Mouse (Mus musculus) kidney, adult 8-10 months (tissue): ENCODE measurements around the gene Neil1.
A peak's percentile ranks its signal among the peaks of the same experiment; 100 is the strongest.

Experiments
- DNase-seq, 2 experiments: peaks; one replicate each; pipeline ENCODE4 v3.0.0; 2022

Gene Neil1

DNA sequence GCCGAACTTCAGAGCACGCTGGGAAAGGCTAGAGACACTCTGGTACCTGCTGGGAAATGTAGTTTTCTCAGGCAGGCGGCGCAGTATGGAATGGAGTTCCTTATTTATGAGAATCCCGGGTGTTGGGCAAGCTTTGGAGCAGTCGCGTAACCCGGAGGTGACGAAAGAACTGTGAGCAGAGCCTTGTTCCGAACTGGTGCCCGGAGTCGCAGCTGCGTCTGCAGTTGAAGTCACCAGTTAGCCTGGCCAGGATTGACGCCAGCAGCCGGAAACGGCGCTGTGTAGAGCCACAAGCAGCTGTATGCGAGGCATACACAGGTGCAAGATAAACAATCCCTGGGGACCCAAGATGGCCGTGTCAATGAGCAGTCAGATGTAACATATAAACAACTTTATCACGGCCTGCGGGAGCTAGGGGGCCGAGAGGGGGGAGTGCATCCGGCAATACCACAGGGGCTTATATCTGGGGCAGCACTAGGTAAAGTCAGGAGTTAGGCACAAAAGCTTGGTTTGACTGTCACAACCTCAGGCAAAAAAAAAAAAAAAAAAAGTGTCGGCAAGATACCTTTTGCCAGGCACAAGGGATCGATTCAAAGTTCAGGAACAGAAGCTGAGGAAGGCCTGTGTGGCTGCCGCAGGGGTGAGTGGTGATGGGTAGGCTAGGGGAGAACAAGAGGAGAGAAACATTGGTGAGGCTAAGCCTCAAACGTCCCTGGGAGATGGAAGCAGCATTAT, at the start of gene Neil1:
TSS of gene Neil1 (minus strand) at position 162 of the 735 bp plus-strand sequence.
- peak; percentile 88 to 90 for DNase-seq

DNA sequence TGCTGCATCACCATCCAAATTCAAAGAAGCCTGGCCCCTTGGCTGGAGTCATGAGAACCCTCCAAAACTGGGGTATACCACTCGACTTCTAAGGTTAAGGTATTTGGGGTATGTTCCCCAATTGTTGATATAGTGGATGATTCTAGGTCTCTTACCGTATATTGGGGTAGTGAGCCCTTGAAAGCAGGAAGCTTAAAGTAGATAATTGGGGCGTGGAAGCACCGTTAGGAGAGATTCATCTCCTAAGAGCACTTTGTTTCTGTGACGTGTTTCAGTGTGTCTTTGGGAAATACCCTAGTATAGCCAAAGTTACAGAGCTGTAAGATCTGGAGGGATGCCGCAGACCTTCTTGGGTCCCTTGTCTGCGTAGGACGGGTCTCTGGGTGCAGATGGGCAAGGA, 49.3 kb upstream of the Neil1 start:
- no peak for DNase-seq

DNA sequence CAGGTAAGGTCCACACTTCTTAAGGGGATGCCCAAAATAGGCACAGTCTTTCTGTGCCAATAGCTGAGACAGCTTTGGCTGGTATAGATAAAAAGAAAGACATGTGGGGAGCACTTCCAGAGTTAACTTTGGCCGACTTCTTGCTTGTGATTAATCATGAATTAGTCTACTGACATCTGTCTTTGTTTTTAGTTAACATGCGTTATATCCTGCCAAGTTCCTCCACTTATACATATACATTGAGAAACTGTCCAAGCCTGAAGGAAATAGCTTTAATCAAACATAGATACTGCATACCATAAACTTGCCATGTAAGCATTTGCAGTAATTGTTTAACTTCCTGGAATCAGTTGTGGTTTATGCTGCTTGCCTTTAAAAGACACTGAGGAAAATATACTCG, 48.6 kb upstream of the Neil1 start:
- no peak for DNase-seq

DNA sequence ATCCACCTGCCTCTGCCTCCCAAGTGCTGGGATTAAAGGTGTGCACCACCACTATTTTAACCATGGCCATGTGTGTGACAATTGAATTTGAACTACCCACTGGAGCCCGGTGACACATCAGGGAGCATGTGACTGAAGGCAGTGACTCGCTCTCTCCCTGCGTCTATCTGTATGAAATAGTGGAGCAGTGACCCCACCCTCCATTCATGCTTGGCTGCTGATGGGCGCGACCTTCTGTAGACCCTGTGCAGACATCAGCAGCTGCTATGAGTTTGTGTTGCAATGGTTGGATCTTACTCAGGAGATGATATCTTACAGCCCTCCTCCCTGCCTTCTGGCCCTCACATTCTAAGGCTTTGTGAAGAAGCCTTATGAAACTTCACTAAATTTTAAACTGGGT, 20.3 kb upstream of the Neil1 start:
- no peak for DNase-seq

DNA sequence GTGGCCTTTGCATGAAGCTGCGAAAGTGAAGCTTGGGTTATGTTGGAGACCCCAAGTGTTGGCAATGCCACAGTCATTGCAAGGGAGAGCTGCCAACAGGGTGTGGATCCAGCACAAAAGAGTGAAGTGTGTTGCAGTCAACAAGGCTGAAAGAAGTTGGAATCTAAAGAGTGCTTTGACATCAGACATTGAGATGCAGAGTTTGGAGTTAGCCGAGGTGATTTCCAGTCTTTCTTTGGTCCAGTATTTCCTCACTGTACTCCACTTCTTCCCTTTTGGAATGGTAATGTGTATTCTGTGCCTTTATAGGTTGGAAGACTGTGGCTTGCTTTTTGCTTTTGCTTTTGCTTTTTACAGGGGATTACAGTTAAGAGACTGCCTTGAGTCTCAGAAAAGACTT, 18.1 kb upstream of the Neil1 start:
- no peak for DNase-seq

DNA sequence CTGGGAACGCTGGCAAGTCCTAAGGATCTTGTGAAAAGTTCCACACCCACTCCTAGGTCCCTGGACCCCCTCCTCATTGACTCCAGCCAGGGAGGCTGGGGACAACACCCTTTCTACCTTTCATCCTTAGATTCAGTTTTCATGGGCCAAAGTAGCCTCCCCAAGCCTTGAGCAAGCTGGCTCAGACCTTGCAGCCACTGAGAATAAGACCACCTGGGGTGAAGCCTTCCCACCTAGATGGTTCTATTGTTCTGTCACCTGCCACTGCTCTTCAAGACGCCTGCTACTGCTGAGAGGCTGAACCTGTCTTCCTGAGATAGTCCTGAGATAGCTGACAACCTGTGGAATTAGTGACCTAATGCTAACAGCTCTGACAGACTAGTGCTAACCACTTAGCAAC, 15.0 kb upstream of the Neil1 start:
- no peak for DNase-seq

DNA sequence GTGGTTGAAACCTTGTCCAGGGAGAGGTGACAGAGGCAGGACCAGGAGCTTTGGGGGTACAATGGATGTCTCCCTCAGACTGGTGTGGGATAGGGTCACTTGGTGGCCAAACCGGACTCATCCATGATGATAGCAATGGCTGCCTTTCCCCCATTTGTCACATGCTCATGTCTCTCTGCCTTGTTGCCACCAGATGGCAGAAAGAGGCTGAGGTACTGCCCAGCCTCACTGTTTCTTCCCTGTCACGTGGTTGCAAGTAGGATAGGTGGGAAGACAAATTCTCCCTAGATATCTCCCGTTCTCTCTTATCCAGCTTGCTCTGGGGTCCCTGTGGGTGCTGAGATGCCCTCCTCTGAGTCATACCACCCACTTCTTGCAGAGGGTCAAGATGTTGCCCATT, 14.4 kb upstream of the Neil1 start:
- DNase-seq = peak in 1 of 2 experiments; percentile 35

DNA sequence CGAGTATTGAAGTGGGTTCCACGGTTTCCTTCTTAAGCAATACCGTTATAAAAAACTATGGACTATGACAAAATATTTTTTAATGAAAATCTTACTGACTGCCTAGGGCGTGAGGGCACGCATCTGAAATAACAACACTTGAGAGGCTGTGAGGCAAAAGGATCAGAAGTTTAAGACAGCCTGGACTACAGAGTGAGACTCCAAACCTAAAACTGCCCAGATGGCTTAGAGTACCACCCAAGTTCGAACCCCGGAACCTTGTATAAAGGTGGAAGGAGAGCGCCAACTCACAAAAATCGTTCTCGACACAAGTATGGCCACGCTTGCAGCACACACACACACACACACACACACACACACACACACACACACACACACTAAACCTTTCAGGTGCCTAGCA, 10.4 kb upstream of the Neil1 start:
- DNase-seq = no peak

DNA sequence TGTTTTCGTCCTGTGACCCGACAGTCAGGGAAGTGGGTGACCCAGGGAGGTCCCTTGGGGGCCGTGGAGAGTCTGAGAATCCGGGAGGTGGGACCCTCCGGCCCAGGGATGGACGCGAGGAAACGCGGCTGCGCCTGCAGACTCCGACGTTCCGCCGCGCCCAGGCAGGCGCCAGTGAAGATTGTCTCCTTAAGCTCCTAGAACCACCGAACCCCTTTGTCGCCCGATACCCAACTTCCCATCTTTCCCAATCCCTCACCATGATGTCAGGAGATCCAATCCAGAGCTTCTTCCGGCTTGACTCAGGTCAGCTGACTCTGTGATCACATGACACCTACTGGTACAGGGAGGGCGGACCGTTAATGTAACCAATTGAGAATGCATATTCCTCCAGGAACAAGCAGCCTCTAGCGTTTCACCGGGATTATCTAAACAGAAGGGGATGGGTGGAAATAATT, 9.9 kb upstream of the Neil1 start, which contains the start of gene Commd4:
TSS of gene Commd4 (minus strand) at position 319 of the 458 bp plus-strand sequence.
- DNase-seq = peak; percentile 93 to 94

DNA sequence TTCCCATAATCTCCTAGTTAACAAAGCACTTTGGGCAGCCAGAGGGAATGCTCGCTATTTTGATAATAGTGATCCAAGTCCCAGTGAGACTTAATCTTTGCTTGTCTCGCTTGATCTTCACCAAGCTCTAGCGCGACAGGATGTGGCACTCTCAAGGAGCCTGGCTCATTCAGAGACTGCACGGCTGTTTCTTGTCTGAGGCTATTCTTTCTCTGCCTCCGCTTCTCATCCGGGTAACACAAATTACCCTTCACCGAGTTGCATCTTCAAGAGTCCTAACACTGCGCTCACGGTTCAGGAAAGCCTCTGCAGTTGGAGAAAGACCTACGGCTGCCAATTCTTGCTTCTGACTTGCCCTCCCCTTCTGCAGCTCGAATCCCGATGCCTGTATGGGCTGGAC, 9.4 kb upstream of the Neil1 start:
- DNase-seq = no peak

DNA sequence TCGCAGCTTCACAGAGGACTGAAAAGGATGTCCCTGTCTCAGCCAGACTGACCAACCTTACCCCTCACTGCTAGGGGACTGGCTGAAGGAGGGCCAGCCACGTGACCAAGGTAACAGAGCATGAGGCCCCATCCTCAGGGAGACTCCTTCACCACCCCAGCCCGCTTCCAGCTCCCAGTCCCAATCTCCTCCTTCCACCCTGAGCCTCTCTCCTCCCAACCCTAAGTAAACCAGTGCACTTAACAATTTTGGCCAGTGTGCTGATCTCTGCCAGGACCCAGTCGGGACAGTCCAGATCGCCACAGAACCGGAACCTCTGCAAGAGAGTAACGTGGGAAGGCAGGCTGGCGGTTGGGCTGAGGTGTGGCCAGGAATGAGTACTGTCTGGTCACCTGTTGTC, 8.7 kb upstream of the Neil1 start:
- no peak for DNase-seq

DNA sequence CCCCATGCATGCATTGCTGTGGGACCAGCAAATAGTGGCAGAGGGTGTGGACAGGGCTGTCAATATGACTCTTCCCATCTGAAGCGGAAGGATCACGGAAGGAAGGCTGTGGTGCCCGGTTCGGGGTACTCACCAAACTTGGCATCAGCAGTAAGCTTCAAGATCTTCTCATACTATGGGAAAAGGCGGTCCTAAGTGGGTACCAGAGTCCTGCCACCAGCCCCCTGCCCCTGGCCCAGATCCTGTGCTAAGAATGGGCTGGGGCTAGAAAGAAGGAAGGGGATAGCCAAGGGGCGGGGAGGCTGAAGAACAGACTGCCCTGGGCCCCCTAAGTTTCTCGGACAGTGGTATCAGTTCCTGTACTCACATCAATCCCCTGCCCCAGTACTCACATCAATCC, 8.3 kb upstream of the Neil1 start:
- DNase-seq = no peak

DNA sequence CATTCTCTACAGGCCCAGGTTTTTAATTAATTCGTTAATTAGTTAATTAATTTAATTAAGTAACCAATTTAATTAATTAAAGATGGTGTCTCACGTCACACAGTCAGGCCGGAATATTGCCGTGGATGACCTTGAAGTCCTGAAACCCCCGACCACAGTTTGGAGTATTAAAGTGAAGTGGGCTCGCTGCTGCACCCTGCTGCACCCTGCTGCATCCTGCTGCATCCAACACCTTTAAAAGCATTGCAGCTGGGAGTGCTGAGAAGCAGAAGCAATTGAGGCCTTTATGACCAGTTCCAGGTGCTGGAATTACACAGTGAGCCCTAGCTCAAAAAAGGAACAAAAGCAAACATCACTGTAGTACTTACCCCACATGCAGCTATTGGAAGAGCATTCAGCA, 4.2 kb upstream of the Neil1 start:
- no peak for DNase-seq

DNA sequence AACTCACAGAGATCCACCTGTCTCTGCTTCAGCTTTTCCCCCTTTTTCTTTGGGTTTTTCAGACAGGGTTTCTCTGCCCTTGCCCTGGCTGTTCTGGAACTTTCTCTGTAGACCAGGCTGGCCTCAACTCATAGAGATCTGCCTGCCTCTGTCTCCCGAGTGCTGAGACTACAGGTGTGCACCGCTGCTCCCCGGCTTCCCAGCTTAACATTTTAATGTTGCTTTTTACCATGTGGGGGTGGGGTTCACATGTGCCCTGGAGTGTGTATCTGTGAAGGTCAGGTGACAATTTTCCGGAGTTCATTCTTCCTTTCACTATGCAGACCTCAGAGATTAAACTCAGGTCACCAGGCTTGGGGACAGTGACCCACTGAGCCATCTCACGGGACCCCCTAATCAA, 2.1 kb upstream of the Neil1 start:
- DNase-seq = no peak

DNA sequence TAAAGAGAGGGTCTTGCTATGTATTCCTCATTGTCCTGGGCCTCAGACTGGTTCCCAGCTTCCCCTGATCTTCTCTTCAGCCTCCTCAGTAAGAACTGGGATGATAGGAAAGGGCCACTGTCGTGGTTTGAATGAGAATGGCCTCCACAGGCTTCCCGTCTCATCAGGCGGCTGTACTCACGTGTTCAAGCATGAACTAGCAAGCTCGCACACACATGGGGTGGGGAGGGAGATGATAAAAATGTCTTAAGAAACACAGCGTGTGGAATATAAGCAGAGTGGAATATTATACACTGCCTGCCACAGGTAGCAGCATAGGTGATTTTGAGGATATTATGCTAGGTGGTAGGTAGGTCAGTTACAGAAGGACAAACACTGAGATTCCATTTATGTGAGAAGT, 916 bp upstream of the Neil1 start:
- no peak for DNase-seq

DNA sequence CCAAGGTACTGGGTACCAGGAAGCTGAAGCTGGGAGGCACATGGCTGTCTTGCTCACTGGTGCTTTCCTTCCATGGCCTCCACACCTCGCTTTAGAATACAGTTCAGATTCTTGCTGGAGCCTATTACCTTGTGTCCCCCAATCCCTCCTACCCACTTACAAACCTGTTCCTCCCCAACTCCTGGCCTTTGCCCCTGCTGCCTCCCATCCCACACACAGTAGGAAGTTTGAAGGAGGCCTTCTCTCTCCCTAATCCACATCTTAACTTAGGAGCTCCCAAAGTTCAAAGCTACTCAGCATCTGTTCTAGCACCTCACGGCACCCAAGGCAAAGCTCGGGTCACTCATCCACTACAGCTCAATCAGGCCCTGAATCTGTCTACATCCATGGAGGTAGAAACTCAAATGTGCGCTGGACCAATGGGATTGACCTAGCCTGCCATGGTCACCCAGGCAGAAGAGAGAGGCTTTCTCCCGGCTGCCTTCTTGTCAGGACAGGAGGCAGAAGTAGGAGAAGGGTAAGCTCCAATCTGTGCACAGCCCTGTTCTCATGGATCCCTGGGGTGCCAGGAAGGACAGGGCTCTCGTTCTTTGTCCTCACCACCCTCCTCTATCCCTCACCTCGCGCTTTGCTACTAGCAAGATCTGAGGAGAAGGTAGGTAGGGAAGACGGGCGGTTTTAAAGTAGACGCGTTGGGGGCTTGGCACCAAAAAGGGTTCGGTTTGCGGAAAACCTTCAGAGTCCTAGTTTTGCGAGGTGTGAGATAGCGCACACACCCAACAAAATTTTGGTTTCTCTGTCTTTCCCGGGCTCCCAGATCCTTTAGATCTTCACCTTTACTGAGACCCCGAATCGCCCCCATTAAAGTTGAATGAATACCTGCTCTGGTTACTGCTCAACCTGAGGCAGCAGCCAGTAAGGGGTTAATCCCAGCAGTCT, 631 bp downstream of the Neil1 start:
- peak in 1 of 2 experiments; percentile 17 for DNase-seq

DNA sequence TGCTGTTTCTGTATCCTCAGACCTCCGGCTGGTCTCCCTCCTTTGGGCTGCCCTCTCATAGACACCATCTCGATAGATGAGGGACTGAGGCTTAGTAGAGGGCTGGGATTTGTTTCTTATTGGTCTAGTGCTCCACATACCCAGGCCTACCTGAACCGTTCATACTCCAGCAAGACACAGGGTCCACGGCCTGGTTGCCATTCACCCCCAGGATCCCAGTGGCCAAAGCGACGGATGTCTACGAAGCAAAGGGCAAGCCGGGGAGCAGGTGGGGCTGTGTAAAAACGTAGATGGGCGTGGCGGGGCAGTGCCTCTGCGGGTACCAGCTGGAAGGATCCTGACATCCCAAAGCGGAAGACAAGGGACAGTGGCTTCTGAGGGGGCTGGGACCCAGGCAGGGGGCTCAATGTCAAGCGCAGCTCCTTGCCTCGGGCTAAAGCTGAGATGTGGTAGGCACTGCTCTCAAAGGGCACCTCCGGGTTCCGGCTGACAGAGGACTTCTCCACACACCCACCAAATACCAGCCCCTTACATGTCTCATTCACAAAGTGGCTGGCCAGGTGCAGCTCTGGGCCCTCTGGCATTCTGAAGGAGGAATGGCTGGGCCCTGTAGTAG, 1.5 kb downstream of the Neil1 start:
- no peak for DNase-seq

DNA sequence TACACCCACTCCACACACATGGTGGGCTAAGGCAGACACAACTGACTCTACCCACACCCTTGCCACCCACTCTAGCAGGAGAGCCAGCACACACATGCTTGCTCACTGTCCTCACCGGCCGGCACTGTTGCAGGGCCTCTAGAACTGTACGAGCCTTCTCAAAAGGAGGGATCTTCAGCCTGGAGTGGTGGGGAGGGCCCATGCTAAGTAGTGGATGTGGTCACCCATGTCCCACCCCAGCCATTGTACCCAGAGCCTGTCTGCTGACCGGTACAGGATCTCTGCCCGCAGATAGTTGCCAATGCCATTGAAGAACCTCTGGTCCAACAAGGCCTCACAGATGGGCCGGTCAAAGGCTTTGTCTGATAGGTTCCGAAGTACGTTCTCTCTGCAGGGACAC, 3.3 kb downstream of the Neil1 start:
- no peak for DNase-seq

DNA sequence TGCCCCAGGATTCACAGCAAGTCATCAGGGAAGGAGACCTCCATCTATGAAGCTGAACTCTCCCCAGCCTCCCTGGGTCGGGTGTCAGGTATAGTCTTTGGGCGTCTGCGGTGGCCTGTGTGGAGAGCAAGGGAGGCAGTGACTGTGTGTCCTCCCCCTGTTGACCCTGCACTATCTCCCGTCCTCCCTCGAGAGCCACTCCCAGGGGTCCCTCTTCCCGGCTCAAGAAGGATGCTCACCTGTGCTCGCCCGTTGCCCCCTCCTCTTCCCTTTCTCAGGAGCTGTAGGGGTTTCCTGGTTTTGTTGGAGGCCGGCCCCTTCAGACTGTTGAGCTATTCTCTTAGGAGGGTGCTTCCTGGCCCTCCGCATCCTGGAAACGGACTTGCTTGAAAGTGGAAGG, 4.9 kb downstream of the Neil1 start:
- no peak for DNase-seq

DNA sequence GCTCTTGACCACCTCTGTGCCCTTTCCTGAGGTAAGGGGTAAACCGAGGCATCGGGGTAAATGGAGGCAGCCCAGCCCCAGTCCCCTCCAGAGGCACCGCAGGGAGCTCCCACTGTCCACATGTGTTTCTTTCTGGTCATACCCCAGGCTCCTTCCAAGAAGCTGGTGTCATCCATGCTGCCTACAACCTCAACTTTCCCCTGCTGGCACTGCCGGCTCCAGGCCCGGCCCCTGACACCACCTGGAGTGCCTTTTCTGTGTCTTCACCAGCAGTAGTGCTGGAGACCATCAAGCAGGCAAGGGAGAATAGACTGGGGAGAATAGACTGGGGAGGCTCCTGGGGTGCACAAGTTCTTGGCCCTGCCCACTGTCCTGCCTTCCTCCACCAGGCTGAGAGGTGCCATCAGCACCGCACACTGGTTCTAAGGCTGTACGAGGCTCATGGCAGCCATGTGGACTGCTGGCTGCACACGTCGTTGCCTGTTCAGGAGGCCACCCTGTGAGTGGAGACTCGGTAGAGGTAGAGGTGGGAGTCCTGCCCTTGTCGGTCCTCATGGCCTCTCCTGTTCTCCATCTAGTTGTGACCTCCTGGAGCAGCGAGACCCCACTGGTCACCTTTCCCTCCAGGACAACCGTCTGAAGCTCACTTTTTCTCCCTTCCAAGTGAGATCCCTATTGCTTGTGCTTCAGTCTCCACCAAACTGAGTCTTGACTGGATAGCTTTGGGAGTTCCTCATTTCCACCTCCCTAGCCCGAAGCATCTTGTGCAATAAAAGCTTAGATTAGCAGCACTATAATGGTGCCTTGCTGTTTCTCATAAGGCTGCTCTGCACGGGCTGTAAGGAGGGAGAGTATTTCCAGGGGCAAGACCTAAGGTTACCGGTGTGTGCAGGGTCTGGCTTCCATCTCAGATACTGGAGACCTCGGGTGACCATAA, 6.4 kb downstream of the Neil1 start:
- DNase-seq = no peak

DNA sequence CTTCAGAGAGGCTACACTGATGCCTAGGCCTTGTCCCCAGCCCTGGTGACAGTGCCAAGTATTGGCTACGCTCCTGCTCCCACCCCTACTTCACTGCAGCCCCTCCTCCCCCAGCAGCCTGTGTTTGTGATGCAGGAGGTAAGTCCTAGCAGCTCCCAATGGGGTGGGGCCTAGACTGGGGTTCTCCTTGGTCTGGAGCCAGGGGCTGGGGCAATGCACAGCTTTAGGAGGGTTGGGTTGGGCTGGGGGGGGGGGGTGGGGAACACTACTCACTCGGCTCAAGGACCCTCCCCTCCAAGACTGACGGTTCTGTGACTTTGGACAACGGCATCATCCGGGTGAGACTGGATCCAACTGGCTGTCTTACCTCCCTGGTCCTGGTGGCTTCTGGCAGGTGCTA, 8.5 kb downstream of the Neil1 start:
- no peak for DNase-seq

DNA sequence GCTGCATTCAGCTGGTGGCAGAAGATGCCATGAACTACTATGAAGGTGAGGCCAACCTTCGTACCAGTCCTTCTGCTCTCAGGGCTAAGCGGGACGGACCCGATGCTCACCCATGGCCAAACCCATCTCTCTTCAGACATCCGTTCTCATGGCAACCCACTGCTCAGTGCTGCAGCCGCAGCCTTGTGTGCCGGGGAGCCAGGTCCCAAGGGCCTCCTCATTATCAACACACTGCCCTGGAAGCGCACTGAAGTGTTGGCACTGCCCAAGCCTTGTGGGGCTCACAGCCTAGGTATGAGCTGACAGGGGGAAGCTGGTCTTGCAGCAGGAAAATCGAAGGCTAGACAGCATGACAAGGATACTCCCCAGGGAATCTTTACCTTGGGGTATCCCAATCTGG, 9.0 kb downstream of the Neil1 start:
- DNase-seq = no peak
